Mouse (Mus musculus): ENCODE data around the gene Myo6. TPM values are rescaled to one million over a fixed set of nuclear protein-coding genes. Genes with fewer than 3 reads are reported as not detected.

Myo6 gene
- total and polyA plus RNA-seq, 3 experiments, result 6.0 to 39.5 (median 11.0) TPM

DNA sequence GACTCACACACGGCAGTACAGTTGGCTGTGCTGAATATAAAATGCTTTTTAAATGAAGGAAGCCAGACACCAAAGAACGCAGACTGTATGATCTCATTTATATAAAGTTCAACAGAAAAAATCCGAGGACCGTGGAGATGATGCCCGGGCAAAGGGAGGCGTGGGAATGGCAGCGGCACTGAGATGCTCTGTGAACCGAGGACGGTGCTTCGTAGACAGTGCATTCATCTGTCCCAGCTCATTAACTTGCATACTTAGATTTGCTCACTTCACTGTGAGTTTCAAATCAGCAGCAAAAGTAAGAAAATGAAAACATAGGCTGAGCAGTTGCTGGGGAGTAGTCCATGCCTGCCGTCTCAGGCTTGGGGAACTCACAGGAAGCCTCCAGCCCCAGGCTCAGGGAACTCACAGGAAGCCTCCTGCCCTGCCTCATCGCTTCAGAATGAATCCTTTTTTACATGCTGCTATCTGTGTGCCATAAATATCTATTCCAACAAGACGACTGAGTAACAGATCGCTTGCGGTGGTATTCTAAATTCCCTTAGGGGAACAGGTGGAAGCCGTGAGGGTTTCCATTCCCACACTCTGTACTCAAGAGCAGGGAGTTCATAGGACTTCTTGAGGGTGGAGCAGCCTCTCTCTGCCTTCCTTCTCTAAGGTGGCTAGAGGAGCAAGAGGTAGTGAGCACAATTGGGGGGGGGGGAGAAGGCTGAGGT lies 52.1 kb downstream of the Myo6 start:
- TF ChIP-seq MEF2A (IDR thresholded peaks at IDR 0.05; ENCODE audit: borderline replicate concordance, low read depth, low read length) (peak; percentile 58; the same call in 1 of the 2 replicates), MXI1 (IDR thresholded peaks at IDR 0.05; ENCODE audit: low read depth, low read length) (0 out of 2 replicates have a peak, but pooled peaks have one; percentile 11), CTCF (conservative IDR thresholded peaks at IDR 0.05 in 1 of 2, IDR thresholded peaks at IDR 0.05 in 1 of 2; ENCODE audit: low read depth in 2 of 2, low read length in 2 of 2) (no peak), IRF4 (IDR thresholded peaks at IDR 0.05; ENCODE audit: low read depth, low read length) (no peak), KAT2A (IDR thresholded peaks at IDR 0.05; ENCODE audit: insufficient replicate concordance, low read length) (no peak), GABPA (IDR thresholded peaks at IDR 0.05; ENCODE audit: insufficient replicate concordance, low read depth, low read length) (no peak), ETS1 (conservative IDR thresholded peaks at IDR 0.05; ENCODE audit: low read depth, low read length) (0 out of 2 replicates have a peak, but pooled peaks have one; percentile 18), POLR2A (IDR thresholded peaks at IDR 0.05; ENCODE audit: low read depth, low read length) (no peak), ZC3H11A (IDR thresholded peaks at IDR 0.05; ENCODE audit: low read depth, low read length) (no peak)
- Histone ChIP-seq H3K4me1 (ENCODE audit: control insufficient read depth in 1 of 2, insufficient read depth in 2 of 2) (peaks cover 5 to 20% of the 10 kb centered on the region in 2 experiments; a peak in 2 of 4 replicates), H3K9ac (ENCODE audit: insufficient read depth, low read depth) (no peak overlapping the region), H3K9me3 (replicated peaks; ENCODE audit: low read length) (no peaks in the 10 kb centered on the region), H3K79me2 (replicated peaks; ENCODE audit: control insufficient read depth, extremely low read depth, insufficient read depth, poor library complexity, severe bottlenecking) (no peaks in the 10 kb centered on the region), H3K4me2 (ENCODE audit: insufficient read depth, low read depth, poor library complexity, severe bottlenecking) (peak overlapping the region; percentile 81), H3K27ac (ENCODE audit: insufficient read depth, low read depth) (no peak overlapping the region), H3K27me3 (replicated peaks) (no peaks in the 10 kb centered on the region), H3K4me3 (replicated peaks in 1 of 3; ENCODE audit: low read depth in 2 of 3, low read length in 2 of 3, poor library complexity in 1 of 3) (peak overlapping the region in 1 of 3 experiments; percentile 7), H3K36me3 (replicated peaks in 1 of 2; ENCODE audit: control insufficient read depth in 1 of 2, insufficient read depth in 1 of 2, low read length in 1 of 2) (no peaks in the 10 kb centered on the region)
- dilution Hi-C loops (cut with MboI; ENCODE audit: extremely low pct_ligation_motif_present, extremely low pct_unique_long_range_greater_than_20kb, low sequenced_read_pairs), result no loop called here
- in situ Hi-C loops (cut with MboI; ENCODE audit: low pct_ligation_motif_present, low pct_unique_long_range_greater_than_20kb, low sequenced_read_pairs), result no loop called here
- peak; percentile 22 for DNase-seq (ENCODE audit: extremely low read depth)

DNA sequence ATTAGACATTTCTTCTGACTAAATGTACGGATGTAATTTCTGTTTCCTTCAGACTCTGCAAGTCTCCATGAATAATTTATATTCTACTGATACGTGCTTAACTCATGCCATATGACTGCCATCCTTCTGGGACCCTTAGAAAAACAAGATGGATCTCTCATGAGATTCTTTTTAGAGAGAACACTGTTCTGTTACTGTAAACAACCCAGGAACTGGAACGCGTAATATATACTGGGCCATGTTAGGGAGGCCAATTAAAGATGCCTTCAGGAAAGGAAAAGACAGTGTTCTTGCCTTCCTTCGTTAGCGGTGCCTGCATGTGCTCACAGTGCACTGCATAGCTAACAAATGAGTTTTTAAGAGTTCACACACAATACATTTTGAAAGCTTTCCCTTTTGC lies 53.9 kb downstream of the Myo6 start:
- dilution Hi-C loops (cut with MboI; ENCODE audit: extremely low pct_ligation_motif_present, extremely low pct_unique_long_range_greater_than_20kb, low sequenced_read_pairs) (no loop called here), in situ Hi-C loops (cut with MboI; ENCODE audit: low pct_ligation_motif_present, low pct_unique_long_range_greater_than_20kb, low sequenced_read_pairs) (no loop called here)
- H3K9me3 ChIP-seq (replicated peaks; ENCODE audit: low read length), result no peaks in the 10 kb centered on the region
- DNase-seq (ENCODE audit: extremely low read depth), result no peak
- H3K4me1 ChIP-seq (ENCODE audit: control insufficient read depth in 1 of 2, insufficient read depth in 2 of 2), result peaks cover 5 to 25% of the 10 kb centered on the region in 2 experiments; a peak in 2 of 4 replicates
- H3K27me3 ChIP-seq (replicated peaks), result no peaks in the 10 kb centered on the region
- no peaks in the 10 kb centered on the region for H3K36me3 ChIP-seq (replicated peaks in 1 of 2; ENCODE audit: control insufficient read depth in 1 of 2, insufficient read depth in 1 of 2, low read length in 1 of 2)
- no peak overlapping the region for H3K4me3 ChIP-seq (replicated peaks in 1 of 3; ENCODE audit: low read depth in 2 of 3, low read length in 2 of 3, poor library complexity in 1 of 3)
- no peak overlapping the region for H3K27ac ChIP-seq (ENCODE audit: insufficient read depth, low read depth)
- H3K4me2 ChIP-seq (ENCODE audit: insufficient read depth, low read depth, poor library complexity, severe bottlenecking), result no peak overlapping the region
- no peak overlapping the region for H3K9ac ChIP-seq (ENCODE audit: insufficient read depth, low read depth)
- no peaks in the 10 kb centered on the region for H3K79me2 ChIP-seq (replicated peaks; ENCODE audit: control insufficient read depth, extremely low read depth, insufficient read depth, poor library complexity, severe bottlenecking)
- TF ChIP-seq POLR2A (IDR thresholded peaks at IDR 0.05; ENCODE audit: low read depth, low read length), result no peak
- no peak for TF ChIP-seq ZC3H11A (IDR thresholded peaks at IDR 0.05; ENCODE audit: low read depth, low read length)
- TF ChIP-seq USF1 (IDR thresholded peaks at IDR 0.05; ENCODE audit: low read depth, low read length), result no peak
- TF ChIP-seq MYC (IDR thresholded peaks at IDR 0.05; ENCODE audit: low read depth, low read length), result no peak
- no peak for TF ChIP-seq CHD2 (IDR thresholded peaks at IDR 0.05; ENCODE audit: low read length)
- no peak for TF ChIP-seq HCFC1 (IDR thresholded peaks at IDR 0.05; ENCODE audit: low read depth, low read length)
- no peak for TF ChIP-seq RCOR1 (conservative IDR thresholded peaks at IDR 0.05; ENCODE audit: low read depth, low read length)

Data from CH12.LX (cell line).